Mouse (Mus musculus) heart, postnatal 0 days (tissue): ENCODE results near the gene Igf2bp2.

Experiments
- CTCF ChIP-seq: IDR thresholded peaks from 2 replicates; pipeline ENCODE4 v1.5.1; 2016; ENCODE audit warnings: antibody characterized with exemption, control low read depth, low read depth
- EP300 ChIP-seq: IDR thresholded peaks from 2 replicates; pipeline ENCODE4 v1.6.1; 2016; ENCODE audit warnings: antibody characterized with exemption, low read depth

- TF ChIP-seq CTCF (no peak), EP300 (no peak)
Observed at GRCm38 (mm10) chr16:22149659-22150345, 13.3 kb downstream of the Igf2bp2 start.
